Mouse (Mus musculus): Measurements from ENCODE around the gene Lztr1. TPM values are rescaled to one million over a fixed set of nuclear protein-coding genes. Genes with fewer than 3 reads are reported as not detected.

The Lztr1 gene
- polyA plus RNA-seq, 1 experiment from 2014 or later, result 101 TPM

- peaks cover 50% of the 10 kb centered on the region for H3K36me3 ChIP-seq (replicated peaks)
- no peak for ATAC-seq (ENCODE audit: low FRiP score)
- H3K4me3 ChIP-seq (replicated peaks), result no peak overlapping the region
- no peak overlapping the region for H3K27ac ChIP-seq
- no peak overlapping the region for H3K9ac ChIP-seq
- H3K9me3 ChIP-seq, result no peaks in the 10 kb centered on the region
- 93% methylated on average over 2 of the region's 2 CpGs for WGBS
- no peaks in the 10 kb centered on the region for H3K27me3 ChIP-seq
- peaks cover 19% of the 10 kb centered on the region for H3K4me1 ChIP-seq
- H3K4me2 ChIP-seq, result no peak overlapping the region
These were observed 2.2 kb downstream of the Lztr1 start for GRCm38 (mm10) chr16:17510686-17511085.

GRCm38 (mm10) chr16:17511431-17511830 lies 2.9 kb downstream of the Lztr1 start:
- Histone ChIP-seq H3K27me3 (no peaks in the 10 kb centered on the region), H3K9me3 (no peaks in the 10 kb centered on the region), H3K4me3 (replicated peaks) (no peak overlapping the region), H3K9ac (no peak overlapping the region), H3K4me1 (peaks cover 19% of the 10 kb centered on the region), H3K4me2 (no peak overlapping the region), H3K36me3 (replicated peaks) (peaks cover 57% of the 10 kb centered on the region), H3K27ac (no peak overlapping the region)
- no peak for ATAC-seq (ENCODE audit: low FRiP score)
- WGBS, result 92% methylated on average over 4 of the region's 4 CpGs

DNA sequence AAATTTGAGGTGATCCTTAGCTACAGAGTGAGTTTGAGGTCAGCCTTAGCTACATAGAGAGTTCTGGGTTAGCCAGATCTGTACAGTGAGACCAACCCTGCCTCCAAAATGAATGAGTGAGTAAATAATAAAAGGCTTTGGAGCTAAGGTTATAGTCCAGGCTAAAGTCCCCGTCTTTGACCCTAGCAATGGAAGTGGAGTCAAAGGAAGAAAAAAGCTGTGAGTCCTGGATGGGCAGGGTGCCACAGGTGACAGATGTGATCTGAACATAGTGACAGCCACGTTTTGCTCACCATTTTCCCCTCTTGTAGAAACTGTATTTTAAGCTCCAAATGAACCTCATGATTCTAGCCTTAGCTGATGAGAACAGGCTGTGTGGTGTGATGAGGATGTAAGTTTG lies 10.4 kb downstream of the Lztr1 start:
- Histone ChIP-seq H3K9me3 (no peaks in the 10 kb centered on the region), H3K4me2 (no peak overlapping the region), H3K4me1 (no peaks in the 10 kb centered on the region), H3K27ac (no peak overlapping the region), H3K27me3 (no peaks in the 10 kb centered on the region), H3K9ac (no peak overlapping the region), H3K36me3 (replicated peaks) (peaks cover 97% of the 10 kb centered on the region), H3K4me3 (replicated peaks) (no peak overlapping the region)
- WGBS, result 84% methylated on average over 2 of the region's 2 CpGs
- ATAC-seq (ENCODE audit: low FRiP score), result no peak

DNA sequence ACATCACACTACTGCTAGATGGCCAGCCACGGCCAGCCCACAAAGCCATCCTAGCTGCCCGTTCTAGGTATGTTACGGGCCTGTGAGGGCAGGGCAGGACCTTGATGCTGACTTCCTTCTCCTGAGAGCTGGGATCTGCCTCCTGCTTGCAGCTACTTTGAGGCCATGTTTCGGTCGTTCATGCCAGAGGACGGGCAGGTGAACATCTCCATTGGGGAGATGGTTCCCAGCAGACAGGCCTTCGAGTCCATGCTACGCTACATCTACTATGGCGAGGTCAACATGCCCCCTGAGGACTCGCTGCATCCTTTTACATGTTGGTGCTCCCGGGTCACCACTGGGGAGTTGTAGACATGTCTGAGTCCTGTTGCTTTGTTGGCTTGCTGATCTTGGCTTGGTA lies 15.7 kb downstream of the Lztr1 start:
- Histone ChIP-seq H3K4me1 (no peaks in the 10 kb centered on the region), H3K27me3 (no peaks in the 10 kb centered on the region), H3K27ac (no peak overlapping the region), H3K9ac (no peak overlapping the region), H3K4me3 (replicated peaks) (no peak overlapping the region), H3K9me3 (no peaks in the 10 kb centered on the region), H3K36me3 (replicated peaks) (peaks cover 97% of the 10 kb centered on the region), H3K4me2 (no peak overlapping the region)
- 93% methylated on average over 11 of the region's 11 CpGs for WGBS
- no peak for ATAC-seq (ENCODE audit: low FRiP score)

DNA sequence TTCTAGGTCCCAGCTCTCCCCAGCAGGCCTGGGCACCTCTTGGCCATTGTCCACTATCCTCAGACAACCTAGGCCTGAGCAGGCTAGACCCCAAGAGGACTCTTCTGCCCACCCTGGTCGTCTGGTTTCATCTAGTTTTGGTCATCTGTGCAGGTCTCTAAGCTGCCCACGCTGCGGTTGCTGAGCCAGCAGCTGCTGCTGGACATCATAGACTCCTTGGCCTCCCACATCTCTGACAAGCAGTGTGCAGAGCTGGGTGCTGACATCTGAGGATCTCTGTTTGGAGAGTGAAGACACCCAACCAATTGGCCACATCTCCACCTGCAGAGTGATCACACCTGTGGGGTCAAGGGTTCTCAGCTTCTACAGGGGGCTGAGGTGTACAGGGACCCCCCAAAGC lies 17.0 kb downstream of the Lztr1 start:
- Histone ChIP-seq H3K4me2 (no peak overlapping the region), H3K9me3 (no peaks in the 10 kb centered on the region), H3K27ac (no peak overlapping the region), H3K4me3 (replicated peaks) (no peak overlapping the region), H3K27me3 (no peaks in the 10 kb centered on the region), H3K36me3 (replicated peaks) (peaks cover 83% of the 10 kb centered on the region), H3K9ac (no peak overlapping the region), H3K4me1 (peaks cover 10% of the 10 kb centered on the region)
- WGBS, result 86% methylated on average over 3 of the region's 3 CpGs
- no peak for ATAC-seq (ENCODE audit: low FRiP score)

GRCm38 (mm10) chr16:17526223-17526622 lies 17.7 kb downstream of the Lztr1 start:
- Histone ChIP-seq H3K27ac (no peak overlapping the region), H3K36me3 (replicated peaks) (peaks cover 76% of the 10 kb centered on the region), H3K4me2 (no peak overlapping the region), H3K9me3 (no peaks in the 10 kb centered on the region), H3K4me1 (peaks cover 10% of the 10 kb centered on the region), H3K4me3 (replicated peaks) (no peak overlapping the region), H3K9ac (no peak overlapping the region), H3K27me3 (no peaks in the 10 kb centered on the region)
- ATAC-seq (ENCODE audit: low FRiP score), result no peak
- WGBS, result 91% methylated on average over 6 of the region's 6 CpGs

DNA sequence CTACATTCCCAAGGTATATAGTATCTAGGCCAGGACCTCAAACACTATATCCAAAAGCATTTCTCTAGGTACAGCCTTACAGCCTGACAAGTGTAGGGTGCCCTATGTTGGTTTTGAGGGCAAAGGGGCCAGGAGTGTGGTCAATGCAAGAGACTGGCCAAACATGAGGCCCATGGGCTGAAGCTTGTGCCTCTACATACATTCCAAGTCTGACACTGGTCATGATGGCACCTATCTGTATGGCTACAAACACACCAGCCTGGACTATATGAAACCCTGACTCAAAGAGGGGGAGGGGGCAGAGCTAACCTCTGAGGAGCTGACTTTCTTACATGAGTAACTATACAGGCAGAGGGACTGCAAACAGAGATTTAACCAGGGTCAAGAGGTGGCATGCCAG lies 19.1 kb downstream of the Lztr1 start:
- no peaks in the 10 kb centered on the region for H3K9me3 ChIP-seq
- no peak for ATAC-seq (ENCODE audit: low FRiP score)
- H3K27me3 ChIP-seq, result no peaks in the 10 kb centered on the region
- H3K36me3 ChIP-seq (replicated peaks), result peaks cover 62% of the 10 kb centered on the region
- no peak overlapping the region for H3K9ac ChIP-seq
- peaks cover 19% of the 10 kb centered on the region for H3K4me1 ChIP-seq
- no peak overlapping the region for H3K4me2 ChIP-seq
- H3K4me3 ChIP-seq (replicated peaks), result no peak overlapping the region
- no peak overlapping the region for H3K27ac ChIP-seq

GRCm38 (mm10) chr16:17528276-17528675 lies 19.8 kb downstream of the Lztr1 start:
- H3K4me3 ChIP-seq (replicated peaks), result no peak overlapping the region
- no peaks in the 10 kb centered on the region for H3K27me3 ChIP-seq
- H3K4me1 ChIP-seq, result peaks cover 19% of the 10 kb centered on the region
- ATAC-seq (ENCODE audit: low FRiP score), result no peak
- no peak overlapping the region for H3K27ac ChIP-seq
- no peaks in the 10 kb centered on the region for H3K9me3 ChIP-seq
- WGBS, result 84% methylated on average over 13 of the region's 13 CpGs
- H3K4me2 ChIP-seq, result no peak overlapping the region
- peaks cover 55% of the 10 kb centered on the region for H3K36me3 ChIP-seq (replicated peaks)
- H3K9ac ChIP-seq, result no peak overlapping the region

DNA sequence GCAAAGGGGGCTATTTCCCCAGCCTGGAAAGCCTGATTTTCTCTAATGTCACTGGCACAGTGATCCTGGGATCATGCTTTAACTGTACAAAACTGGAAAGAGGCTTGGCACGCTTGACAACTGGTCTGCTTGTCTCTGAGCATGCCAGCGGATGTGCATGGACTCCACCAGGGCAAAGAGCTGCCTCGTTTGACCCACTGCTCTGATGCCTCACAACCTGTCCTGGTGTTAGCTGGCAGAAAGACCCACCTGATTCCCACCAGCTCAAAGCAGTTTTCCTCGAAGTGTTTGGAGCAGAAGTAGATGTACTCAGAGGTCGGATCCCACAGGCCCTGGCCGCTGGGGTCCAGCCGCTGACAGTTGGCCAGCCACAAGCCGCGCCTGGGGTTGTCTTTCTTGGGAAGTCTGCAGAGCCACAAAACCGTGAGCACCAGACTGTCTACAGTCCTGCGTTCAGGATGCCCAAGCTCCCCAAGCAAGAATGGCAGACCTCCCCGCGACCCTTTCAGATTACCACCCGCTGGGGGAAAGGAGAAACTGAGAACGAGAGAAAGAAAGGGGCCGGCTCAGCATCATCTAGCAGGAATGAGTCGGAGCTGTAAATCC lies 21.6 kb downstream of the Lztr1 start:
- H3K27me3 ChIP-seq, result no peaks in the 10 kb centered on the region
- H3K4me1 ChIP-seq, result peaks cover 19% of the 10 kb centered on the region
- H3K27ac ChIP-seq, result peak overlapping the region; percentile 97
- peak overlapping the region; percentile 66 for H3K4me3 ChIP-seq (replicated peaks)
- 17% methylated on average over 17 of the region's 17 CpGs for WGBS
- no peak; the same call in none of the 2 replicates for ATAC-seq (ENCODE audit: low FRiP score)
- peak overlapping the region; percentile 95 for H3K4me2 ChIP-seq
- H3K9ac ChIP-seq, result peak overlapping the region; percentile 80
- peaks cover 40% of the 10 kb centered on the region for H3K36me3 ChIP-seq (replicated peaks)
- H3K9me3 ChIP-seq, result no peaks in the 10 kb centered on the region

- ATAC-seq (ENCODE audit: low FRiP score), result peak; percentile 97
- Histone ChIP-seq H3K36me3 (replicated peaks) (peaks cover 33% of the 10 kb centered on the region), H3K27me3 (no peaks in the 10 kb centered on the region), H3K9me3 (no peaks in the 10 kb centered on the region), H3K27ac (peak within 1 kb of the TSS; percentile 97), H3K4me2 (peak within 1 kb of the TSS; percentile 95), H3K4me1 (peaks cover 19% of the 10 kb centered on the region), H3K9ac (peak within 1 kb of the TSS; percentile 80), H3K4me3 (replicated peaks) (peak within 1 kb of the TSS; percentile 66)
- under 1% methylated on average over 67 of the region's 67 CpGs for WGBS
These were observed 22.3 kb downstream of the Lztr1 start, which contains the start of gene Thap7 for GRCm38 (mm10) chr16:17530640-17531288. Gene Thap7, minus strand, starts transcription at chr16:17531136.

- Histone ChIP-seq H3K9me3 (no peaks in the 10 kb centered on the region), H3K27me3 (no peaks in the 10 kb centered on the region), H3K9ac (no peak overlapping the region), H3K27ac (no peak overlapping the region), H3K4me2 (peak overlapping the region; percentile 95; the same call in 1 of the 2 replicates), H3K36me3 (replicated peaks) (peaks cover 18% of the 10 kb centered on the region), H3K4me3 (replicated peaks) (no peak overlapping the region), H3K4me1 (peaks cover 19% of the 10 kb centered on the region)
- ATAC-seq (ENCODE audit: low FRiP score), result no peak
- WGBS, result 68% methylated on average over 4 of the region's 4 CpGs
These were observed 23.8 kb downstream of the Lztr1 start for GRCm38 (mm10) chr16:17532271-17532670.

GRCm38 (mm10) chr16:17532676-17533329 lies 24.3 kb downstream of the Lztr1 start:
- Histone ChIP-seq H3K4me2 (no peak overlapping the region), H3K27me3 (no peaks in the 10 kb centered on the region), H3K9me3 (no peaks in the 10 kb centered on the region), H3K4me3 (replicated peaks) (no peak overlapping the region), H3K4me1 (peaks cover 19% of the 10 kb centered on the region), H3K36me3 (replicated peaks) (peaks cover 13% of the 10 kb centered on the region), H3K27ac (no peak overlapping the region), H3K9ac (no peak overlapping the region)
- 74% methylated on average over 14 of the region's 14 CpGs for WGBS
- no peak for ATAC-seq (ENCODE audit: low FRiP score)
